Mouse (Mus musculus) heart, adult 9 months (tissue): ENCODE measurements around the gene Exoc4.

ENCODE experiments used
- DNase-seq, 2 experiments: peaks; one replicate each; pipeline ENCODE4 v3.0.0; 2022; ENCODE audit warnings: low spot score in 2 of 2

The Exoc4 gene

GRCm38 (mm10) chr6:33930087-33930945 lies 681.4 kb downstream of the Exoc4 start:
- DNase-seq: no peak

GRCm38 (mm10) chr6:33937906-33938305 lies 689.0 kb downstream of the Exoc4 start:
- no peak for DNase-seq

GRCm38 (mm10) chr6:33939169-33939568 lies 690.3 kb downstream of the Exoc4 start:
- DNase-seq: no peak

- DNase-seq: peak; percentile 6 to 13
These were observed 698.1 kb downstream of the Exoc4 start for GRCm38 (mm10) chr6:33946911-33947489.

- no peak for DNase-seq
These were observed 701.2 kb downstream of the Exoc4 start for GRCm38 (mm10) chr6:33950113-33950512.

GRCm38 (mm10) chr6:33955469-33955868 lies 706.6 kb downstream of the Exoc4 start:
- DNase-seq: no peak

GRCm38 (mm10) chr6:33958281-33958680 lies 709.4 kb downstream of the Exoc4 start:
- DNase-seq: no peak

GRCm38 (mm10) chr6:33960766-33961165 lies 711.9 kb downstream of the Exoc4 start:
- DNase-seq: no peak

GRCm38 (mm10) chr6:33963092-33963491 lies 714.2 kb downstream of the Exoc4 start:
- no peak for DNase-seq

- peak in 1 of 2 experiments; percentile 5 for DNase-seq
These were observed 716.7 kb downstream of the Exoc4 start for GRCm38 (mm10) chr6:33965571-33965970.

GRCm38 (mm10) chr6:33968746-33969145 lies 719.9 kb downstream of the Exoc4 start:
- no peak for DNase-seq

GRCm38 (mm10) chr6:33972801-33973200 lies 723.9 kb downstream of the Exoc4 start:
- no peak for DNase-seq

- no peak for DNase-seq
These were observed 727.7 kb downstream of the Exoc4 start for GRCm38 (mm10) chr6:33976576-33976975.

GRCm38 (mm10) chr6:33977448-33977847 lies 728.6 kb downstream of the Exoc4 start:
- no peak for DNase-seq

- no peak for DNase-seq
These were observed 729.0 kb downstream of the Exoc4 start for GRCm38 (mm10) chr6:33977880-33978279.

GRCm38 (mm10) chr6:33982709-33983108 lies 733.8 kb downstream of the Exoc4 start:
- DNase-seq: no peak

- DNase-seq: no peak
These were observed 738.2 kb downstream of the Exoc4 start for GRCm38 (mm10) chr6:33987132-33987531.

- DNase-seq: no peak
These were observed 743.5 kb downstream of the Exoc4 start for GRCm38 (mm10) chr6:33992213-33993034.

- no peak for DNase-seq
These were observed 745.0 kb downstream of the Exoc4 start for GRCm38 (mm10) chr6:33993842-33994241.

GRCm38 (mm10) chr6:33998590-33998989 lies 749.7 kb downstream of the Exoc4 start:
- no peak for DNase-seq

- DNase-seq: no peak
These were observed 750.6 kb downstream of the Exoc4 start for GRCm38 (mm10) chr6:33999530-33999929.

- DNase-seq: no peak
These were observed 751.8 kb downstream of the Exoc4 start for GRCm38 (mm10) chr6:34000644-34001043.
